Mouse (Mus musculus) erythroblast, embryonic 14.5 days (primary cell): ENCODE data around the gene Cox5a. TPM values are rescaled to one million over a fixed set of nuclear protein-coding genes. Genes with fewer than 3 reads are reported as not detected.
A peak's percentile ranks its signal among the peaks of the same experiment; 100 is the strongest.

Source experiments
- H3K27me3 ChIP-seq: 2 replicates; pipeline ENCODE4 v1.6.1; 2012; ENCODE audit warnings: inconsistent platforms; ENCODE audit not compliant: control insufficient read depth
- H3K36me3 ChIP-seq: 2 replicates; pipeline ENCODE4 v1.6.1; 2012; ENCODE audit warnings: mild to moderate bottlenecking, inconsistent platforms; ENCODE audit not compliant: control insufficient read depth
- H3K4me1 ChIP-seq: 2 replicates; pipeline ENCODE4 v1.6.1; 2012; ENCODE audit warnings: inconsistent platforms; ENCODE audit not compliant: control insufficient read depth
- H3K4me3 ChIP-seq: replicated peaks from 2 replicates; pipeline ENCODE3; 2012; ENCODE audit warnings: moderate library complexity, mild to moderate bottlenecking, inconsistent platforms
- H3K9me3 ChIP-seq: 2 replicates; pipeline ENCODE4 v1.6.1; 2012; ENCODE audit warnings: low read length, inconsistent platforms, mixed read lengths; ENCODE audit not compliant: control insufficient read depth
- GATA1 ChIP-seq: IDR thresholded peaks from 2 replicates; pipeline ENCODE4 v1.6.1; 2012; ENCODE audit warnings: low read length, inconsistent platforms, mixed read lengths
- TAL1 ChIP-seq: IDR thresholded peaks from 3 replicates; pipeline ENCODE4 v1.6.1; 2012; ENCODE audit warnings: low read length, inconsistent platforms, mixed read lengths
- polyA plus RNA-seq: library from polyadenylated mRNA; stranded (reverse); fragments of >175 nt; gene quantifications from 2 replicates; pipeline ENCODE4 v1.2.3, GENCODE M21; 2012

Cox5a gene
- polyA plus RNA-seq, 1 experiment = 25.8 TPM

- H3K27me3 ChIP-seq = no peaks in the 10 kb centered on the region
- no peaks in the 10 kb centered on the region for H3K9me3 ChIP-seq
- H3K4me3 ChIP-seq = peak overlapping the region; percentile 88
- peaks cover 17% of the 10 kb centered on the region for H3K36me3 ChIP-seq
- TF ChIP-seq GATA1 = no peak
- no peak for TF ChIP-seq TAL1
- peaks cover 47% of the 10 kb centered on the region for H3K4me1 ChIP-seq
Measured at GRCm38 (mm10) chr9:57522861-57523246, 1.8 kb downstream of the Cox5a start.

- peaks cover 23% of the 10 kb centered on the region for H3K36me3 ChIP-seq
- H3K9me3 ChIP-seq = no peaks in the 10 kb centered on the region
- no peaks in the 10 kb centered on the region for H3K27me3 ChIP-seq
- H3K4me1 ChIP-seq = peaks cover 47% of the 10 kb centered on the region
- H3K4me3 ChIP-seq = no peak overlapping the region
- TF ChIP-seq TAL1 = no peak
- no peak for TF ChIP-seq GATA1
Measured at GRCm38 (mm10) chr9:57523754-57524153, 2.7 kb downstream of the Cox5a start.

DNA sequence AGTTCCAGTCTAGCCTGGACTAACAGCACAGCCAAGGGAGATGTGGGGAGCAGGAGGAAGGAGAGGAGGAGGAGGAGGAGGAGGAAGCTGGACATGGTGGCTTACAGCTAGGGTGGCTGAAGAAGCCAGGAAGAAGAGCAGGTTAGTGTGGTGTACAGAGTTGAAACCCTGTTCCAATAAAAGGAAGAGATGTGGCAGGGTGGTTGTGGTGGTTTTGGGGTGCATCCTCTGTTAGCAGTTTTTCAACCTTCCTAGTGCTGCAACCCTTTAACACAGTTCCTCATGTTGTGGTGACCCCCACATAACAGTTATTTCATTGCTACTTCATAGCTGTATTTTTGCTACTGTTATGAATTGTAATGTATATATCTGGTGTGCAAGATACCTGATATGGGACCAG is 3.4 kb downstream of the Cox5a start:
- Histone ChIP-seq H3K9me3 (no peaks in the 10 kb centered on the region), H3K27me3 (no peaks in the 10 kb centered on the region), H3K4me1 (peaks cover 47% of the 10 kb centered on the region), H3K36me3 (peaks cover 30% of the 10 kb centered on the region), H3K4me3 (no peak overlapping the region)
- TF ChIP-seq TAL1 = no peak
- no peak for TF ChIP-seq GATA1

- H3K36me3 ChIP-seq = peaks cover 40% of the 10 kb centered on the region
- H3K4me3 ChIP-seq = no peak overlapping the region
- no peaks in the 10 kb centered on the region for H3K9me3 ChIP-seq
- no peaks in the 10 kb centered on the region for H3K27me3 ChIP-seq
- TF ChIP-seq GATA1 (no peak), TAL1 (no peak)
- peaks cover 42% of the 10 kb centered on the region for H3K4me1 ChIP-seq
Measured at GRCm38 (mm10) chr9:57525516-57525915, 4.4 kb downstream of the Cox5a start.

- H3K27me3 ChIP-seq = no peaks in the 10 kb centered on the region
- H3K9me3 ChIP-seq = no peaks in the 10 kb centered on the region
- H3K4me3 ChIP-seq = no peak overlapping the region
- peaks cover 48% of the 10 kb centered on the region for H3K36me3 ChIP-seq
- peaks cover 38% of the 10 kb centered on the region for H3K4me1 ChIP-seq
- no peak for TF ChIP-seq TAL1
- no peak for TF ChIP-seq GATA1
Measured at GRCm38 (mm10) chr9:57526435-57526834, 5.4 kb downstream of the Cox5a start.

GRCm38 (mm10) chr9:57531946-57532345 is 10.9 kb downstream of the Cox5a start:
- H3K4me3 ChIP-seq = no peak overlapping the region
- H3K36me3 ChIP-seq = peaks cover 71% of the 10 kb centered on the region
- no peak for TF ChIP-seq GATA1
- no peaks in the 10 kb centered on the region for H3K27me3 ChIP-seq
- no peaks in the 10 kb centered on the region for H3K9me3 ChIP-seq
- peaks cover 7% of the 10 kb centered on the region for H3K4me1 ChIP-seq

DNA sequence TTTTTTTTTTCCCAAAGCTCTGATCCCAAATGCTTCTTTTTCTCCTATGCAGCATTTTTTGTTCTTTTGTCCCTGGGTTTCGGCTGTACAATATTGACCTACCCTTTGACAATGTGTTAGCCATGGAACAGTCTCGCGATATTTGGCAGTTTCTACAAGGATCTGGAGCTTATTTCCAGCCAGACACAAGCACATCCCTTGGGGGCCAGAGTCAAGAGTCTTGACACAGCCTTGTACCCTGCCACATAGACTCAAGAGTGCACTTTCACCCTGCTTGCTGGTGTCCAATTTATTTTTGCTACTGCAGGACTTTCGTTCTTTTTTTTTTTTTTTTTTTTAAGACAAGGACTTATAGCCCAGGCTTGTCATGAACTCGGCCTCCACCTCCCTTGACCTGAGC is 15.3 kb downstream of the Cox5a start:
- no peaks in the 10 kb centered on the region for H3K9me3 ChIP-seq
- peaks cover 68% of the 10 kb centered on the region for H3K36me3 ChIP-seq
- H3K27me3 ChIP-seq = no peaks in the 10 kb centered on the region
- H3K4me3 ChIP-seq = peak overlapping the region; percentile 72
- no peak for TF ChIP-seq TAL1
- no peak for TF ChIP-seq GATA1
- peaks cover 33% of the 10 kb centered on the region for H3K4me1 ChIP-seq

DNA sequence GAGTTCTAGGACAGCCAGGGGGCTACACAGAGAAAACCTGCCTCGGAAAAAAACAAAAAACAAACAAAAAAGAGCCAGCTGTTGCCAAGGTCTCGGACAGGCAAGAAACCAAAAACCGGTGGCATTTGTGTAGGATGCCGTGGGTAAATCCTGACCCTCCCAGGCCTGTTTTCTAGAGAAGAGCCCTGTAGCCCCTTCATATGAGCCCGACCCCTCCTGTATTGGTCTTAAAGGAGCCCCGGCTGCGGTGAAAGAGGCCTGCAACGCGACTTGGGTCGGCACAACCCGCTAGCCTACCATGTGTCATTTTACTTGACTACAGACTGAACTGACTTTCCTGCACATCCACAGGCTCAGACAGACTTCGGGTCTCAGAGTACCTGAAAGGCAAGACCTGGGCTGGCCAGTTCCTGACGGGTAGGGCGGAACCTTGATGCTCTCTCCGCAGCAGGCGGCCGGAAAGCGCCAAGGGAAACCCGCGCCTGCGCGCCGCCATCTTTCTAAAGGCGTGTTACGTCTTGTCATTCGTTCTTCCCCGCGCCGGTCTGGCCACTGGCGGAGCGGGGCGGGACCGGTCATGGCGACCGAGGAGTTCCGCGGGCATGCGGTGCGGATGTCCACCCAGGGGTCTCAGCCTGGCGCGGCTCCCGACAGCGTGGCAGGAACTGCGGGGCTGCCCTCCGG is 16.1 kb downstream of the Cox5a start, which contains the start of gene Fam219b:
Gene Fam219b (plus strand): TSS at position 485 of the 684 bp plus-strand sequence.
- H3K9me3 ChIP-seq = no peaks in the 10 kb centered on the region
- TF ChIP-seq TAL1 (no peak), GATA1 (no peak)
- H3K36me3 ChIP-seq = peaks cover 66% of the 10 kb centered on the region
- H3K27me3 ChIP-seq = no peaks in the 10 kb centered on the region
- H3K4me1 ChIP-seq = peaks cover 36% of the 10 kb centered on the region
- H3K4me3 ChIP-seq = peak within 1 kb of the TSS; percentile 72

GRCm38 (mm10) chr9:57537728-57538181 is 16.7 kb downstream of the Cox5a start:
- Histone ChIP-seq H3K9me3 (no peaks in the 10 kb centered on the region), H3K4me3 (peak overlapping the region; percentile 72), H3K4me1 (peaks cover 36% of the 10 kb centered on the region), H3K27me3 (no peaks in the 10 kb centered on the region), H3K36me3 (peaks cover 66% of the 10 kb centered on the region)
- TF ChIP-seq TAL1 (no peak), GATA1 (no peak)
